Mouse (Mus musculus): ENCODE results near the gene Pir. TPM values are rescaled to one million over a fixed set of nuclear protein-coding genes. Genes with fewer than 3 reads are reported as not detected.

Pir gene
- total and polyA plus RNA-seq, 3 experiments = not detected

- Histone ChIP-seq H3K36me3 (replicated peaks in 1 of 2; ENCODE audit: control insufficient read depth in 1 of 2, insufficient read depth in 1 of 2, low read length in 1 of 2) (no peaks in the 10 kb centered on the region), H3K4me2 (ENCODE audit: insufficient read depth, low read depth, poor library complexity, severe bottlenecking) (no peak overlapping the region), H3K9ac (ENCODE audit: insufficient read depth, low read depth) (no peak overlapping the region), H3K4me1 (ENCODE audit: control insufficient read depth in 1 of 2, insufficient read depth in 2 of 2) (no peaks in the 10 kb centered on the region), H3K9me3 (replicated peaks; ENCODE audit: low read length) (no peaks in the 10 kb centered on the region), H3K79me2 (replicated peaks; ENCODE audit: control insufficient read depth, extremely low read depth, insufficient read depth, poor library complexity, severe bottlenecking) (no peaks in the 10 kb centered on the region), H3K27me3 (replicated peaks) (no peaks in the 10 kb centered on the region), H3K4me3 (replicated peaks in 1 of 3; ENCODE audit: low read depth in 2 of 3, low read length in 2 of 3, poor library complexity in 1 of 3) (no peak overlapping the region), H3K27ac (ENCODE audit: insufficient read depth, low read depth) (no peak overlapping the region)
- in situ Hi-C loops (cut with MboI; ENCODE audit: low pct_ligation_motif_present, low pct_unique_long_range_greater_than_20kb, low sequenced_read_pairs) (no loop called here), dilution Hi-C loops (cut with MboI; ENCODE audit: extremely low pct_ligation_motif_present, extremely low pct_unique_long_range_greater_than_20kb, low sequenced_read_pairs) (no loop called here)
- no peak for DNase-seq (ENCODE audit: extremely low read depth)
- no peak for TF ChIP-seq MEF2A (IDR thresholded peaks at IDR 0.05; ENCODE audit: borderline replicate concordance, low read depth, low read length)
- no peak for TF ChIP-seq POLR2AphosphoS2 (IDR thresholded peaks at IDR 0.05; ENCODE audit: low read depth, low read length)
- TF ChIP-seq NELFE (IDR thresholded peaks at IDR 0.05; ENCODE audit: low read depth, low read length) = no peak
- no peak for TF ChIP-seq IRF4 (IDR thresholded peaks at IDR 0.05; ENCODE audit: low read depth, low read length)
- no peak for TF ChIP-seq TBP (conservative IDR thresholded peaks at IDR 0.05; ENCODE audit: low read depth, low read length)
- TF ChIP-seq KAT2A (IDR thresholded peaks at IDR 0.05; ENCODE audit: insufficient replicate concordance, low read length) = no peak
- no peak for TF ChIP-seq CHD2 (IDR thresholded peaks at IDR 0.05; ENCODE audit: low read length)
- TF ChIP-seq USF1 (IDR thresholded peaks at IDR 0.05; ENCODE audit: low read depth, low read length) = no peak
- no peak for TF ChIP-seq MAZ (IDR thresholded peaks at IDR 0.05; ENCODE audit: low read depth, low read length)
- TF ChIP-seq POLR2A (IDR thresholded peaks at IDR 0.05; ENCODE audit: low read depth, low read length) = no peak
- TF ChIP-seq MAFK (IDR thresholded peaks at IDR 0.05; ENCODE audit: insufficient replicate concordance, low read length) = no peak
- TF ChIP-seq JUN (IDR thresholded peaks at IDR 0.05; ENCODE audit: insufficient read depth, low read depth, low read length) = no peak
- no peak for TF ChIP-seq MAX (IDR thresholded peaks at IDR 0.05; ENCODE audit: low read length)
- TF ChIP-seq E2F4 (IDR thresholded peaks at IDR 0.05; ENCODE audit: insufficient replicate concordance, low read depth, low read length) = no peak
- no peak for TF ChIP-seq MYC (IDR thresholded peaks at IDR 0.05; ENCODE audit: low read depth, low read length)
- TF ChIP-seq ZNF384 (IDR thresholded peaks at IDR 0.05; ENCODE audit: low read depth, low read length) = no peak
- no peak for TF ChIP-seq RCOR1 (conservative IDR thresholded peaks at IDR 0.05; ENCODE audit: low read depth, low read length)
Observed at GRCm38 (mm10) chrX:164245714-164246113, 23.5 kb upstream of the Pir start.

DNA sequence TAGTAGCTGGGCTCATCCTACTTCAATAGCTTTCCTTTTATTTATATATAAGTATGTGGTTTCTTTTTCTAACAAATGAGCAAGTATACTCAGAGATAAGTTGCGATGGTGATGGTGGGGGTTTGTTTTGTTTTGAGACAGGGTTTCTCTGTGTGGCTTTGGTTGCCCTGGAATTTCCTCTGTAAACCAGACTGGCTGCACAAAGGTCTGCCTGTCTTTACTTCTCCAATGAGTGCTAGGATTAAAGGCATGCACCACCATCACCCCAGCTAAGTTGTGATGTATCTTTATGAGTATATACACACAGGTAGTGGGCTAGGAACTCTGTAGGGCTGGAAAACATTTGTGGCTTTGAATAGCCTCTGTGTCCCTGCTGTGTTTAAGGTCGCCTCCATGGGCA, 22.4 kb upstream of the Pir start:
- H3K27me3 ChIP-seq (replicated peaks) = no peaks in the 10 kb centered on the region
- in situ Hi-C loops (cut with MboI; ENCODE audit: low pct_ligation_motif_present, low pct_unique_long_range_greater_than_20kb, low sequenced_read_pairs) = no loop called here

More for the DNA sequence above, 22.4 kb upstream of the Pir start:
- no peaks in the 10 kb centered on the region for H3K36me3 ChIP-seq (replicated peaks in 1 of 2; ENCODE audit: control insufficient read depth in 1 of 2, insufficient read depth in 1 of 2, low read length in 1 of 2)
- TF ChIP-seq ETS1 (conservative IDR thresholded peaks at IDR 0.05; ENCODE audit: low read depth, low read length) (no peak), UBTF (IDR thresholded peaks at IDR 0.05; ENCODE audit: low read depth, low read length) (no peak), SIN3A (IDR thresholded peaks at IDR 0.05; ENCODE audit: low read length) (no peak), ZC3H11A (IDR thresholded peaks at IDR 0.05; ENCODE audit: low read depth, low read length) (no peak), MXI1 (IDR thresholded peaks at IDR 0.05; ENCODE audit: low read depth, low read length) (no peak), TBP (conservative IDR thresholded peaks at IDR 0.05; ENCODE audit: low read depth, low read length) (no peak), MAX (IDR thresholded peaks at IDR 0.05; ENCODE audit: low read length) (no peak), EP300 (IDR thresholded peaks at IDR 0.05; ENCODE audit: low read length) (no peak), ZKSCAN1 (IDR thresholded peaks at IDR 0.05; ENCODE audit: borderline replicate concordance, low read depth, low read length) (no peak), KAT2A (IDR thresholded peaks at IDR 0.05; ENCODE audit: insufficient replicate concordance, low read length) (no peak), JUN (IDR thresholded peaks at IDR 0.05; ENCODE audit: insufficient read depth, low read depth, low read length) (no peak), E2F4 (IDR thresholded peaks at IDR 0.05; ENCODE audit: insufficient replicate concordance, low read depth, low read length) (no peak), IRF4 (IDR thresholded peaks at IDR 0.05; ENCODE audit: low read depth, low read length) (no peak), POLR2A (IDR thresholded peaks at IDR 0.05; ENCODE audit: low read depth, low read length) (no peak), RCOR1 (conservative IDR thresholded peaks at IDR 0.05; ENCODE audit: low read depth, low read length) (no peak)
- no peaks in the 10 kb centered on the region for H3K79me2 ChIP-seq (replicated peaks; ENCODE audit: control insufficient read depth, extremely low read depth, insufficient read depth, poor library complexity, severe bottlenecking)
- H3K4me1 ChIP-seq (ENCODE audit: control insufficient read depth in 1 of 2, insufficient read depth in 2 of 2) = no peaks in the 10 kb centered on the region
- H3K4me3 ChIP-seq (replicated peaks in 1 of 3; ENCODE audit: low read depth in 2 of 3, low read length in 2 of 3, poor library complexity in 1 of 3) = no peak overlapping the region
- H3K9ac ChIP-seq (ENCODE audit: insufficient read depth, low read depth) = no peak overlapping the region
- no peak overlapping the region for H3K27ac ChIP-seq (ENCODE audit: insufficient read depth, low read depth)
- no peak for DNase-seq (ENCODE audit: extremely low read depth)
- no peak overlapping the region for H3K4me2 ChIP-seq (ENCODE audit: insufficient read depth, low read depth, poor library complexity, severe bottlenecking)
- no peaks in the 10 kb centered on the region for H3K9me3 ChIP-seq (replicated peaks; ENCODE audit: low read length)
- dilution Hi-C loops (cut with MboI; ENCODE audit: extremely low pct_ligation_motif_present, extremely low pct_unique_long_range_greater_than_20kb, low sequenced_read_pairs) = no loop called here
